Mouse (Mus musculus) thymus, postnatal 36 days (tissue): ENCODE results near the gene Ap3m1.

Source experiments
- DNase-seq, 2 experiments: peaks; one replicate each; pipeline ENCODE4 v3.0.0; 2022; ENCODE audit warnings: mixed read lengths in 2 of 2

The Ap3m1 gene

DNA sequence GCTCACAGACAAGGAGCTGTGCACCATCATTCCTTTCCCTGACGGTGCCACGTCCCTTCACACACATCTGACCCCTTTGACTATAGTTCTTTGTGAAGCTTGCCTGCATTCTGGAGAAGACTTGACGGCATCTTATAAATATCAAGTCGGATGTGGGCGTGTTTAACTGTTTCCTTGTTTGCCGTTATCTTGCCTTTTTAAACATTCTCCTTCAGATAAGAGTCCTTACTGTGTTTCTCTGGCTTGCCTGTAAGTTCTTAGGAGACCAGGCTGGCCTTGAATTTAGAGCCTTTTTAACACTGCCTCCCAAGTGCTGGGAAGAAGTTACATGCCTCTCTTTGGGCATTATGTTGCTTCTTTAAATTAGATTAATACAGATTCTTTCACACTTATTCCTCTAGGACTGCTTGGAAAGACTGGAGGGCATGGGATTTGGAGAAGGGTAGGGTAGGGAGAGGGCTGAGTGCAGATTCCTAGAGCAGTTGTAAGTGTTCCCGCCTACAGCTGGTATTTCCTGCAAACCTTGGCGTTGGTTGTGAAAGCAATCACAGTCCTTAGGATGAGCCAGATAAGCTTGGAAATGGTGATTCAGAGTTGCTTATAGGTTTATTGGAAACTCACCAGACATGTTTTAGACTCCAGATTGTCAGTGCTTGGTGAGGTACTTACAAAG, 13.3 kb upstream of the Ap3m1 start:
- DNase-seq, result no peak

DNA sequence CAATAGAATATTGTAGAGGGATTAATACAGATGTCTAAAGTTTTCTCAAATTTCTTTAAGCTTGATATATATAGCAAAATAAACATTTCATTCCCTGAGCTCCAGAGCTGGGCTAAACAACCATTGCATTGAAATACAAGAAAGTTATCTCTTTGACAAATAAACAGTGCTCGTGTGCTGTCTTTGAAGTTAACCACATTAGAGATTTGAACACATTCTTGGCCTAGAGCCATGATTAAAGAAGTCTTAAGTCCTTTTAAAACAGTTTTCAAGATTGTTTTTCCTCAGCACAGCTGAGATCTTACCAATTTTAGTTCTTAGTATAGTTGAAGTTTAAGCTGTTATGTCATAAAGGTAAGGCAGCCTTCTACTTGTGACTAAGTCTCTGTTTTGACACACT, 12.0 kb upstream of the Ap3m1 start:
- no peak for DNase-seq

DNA sequence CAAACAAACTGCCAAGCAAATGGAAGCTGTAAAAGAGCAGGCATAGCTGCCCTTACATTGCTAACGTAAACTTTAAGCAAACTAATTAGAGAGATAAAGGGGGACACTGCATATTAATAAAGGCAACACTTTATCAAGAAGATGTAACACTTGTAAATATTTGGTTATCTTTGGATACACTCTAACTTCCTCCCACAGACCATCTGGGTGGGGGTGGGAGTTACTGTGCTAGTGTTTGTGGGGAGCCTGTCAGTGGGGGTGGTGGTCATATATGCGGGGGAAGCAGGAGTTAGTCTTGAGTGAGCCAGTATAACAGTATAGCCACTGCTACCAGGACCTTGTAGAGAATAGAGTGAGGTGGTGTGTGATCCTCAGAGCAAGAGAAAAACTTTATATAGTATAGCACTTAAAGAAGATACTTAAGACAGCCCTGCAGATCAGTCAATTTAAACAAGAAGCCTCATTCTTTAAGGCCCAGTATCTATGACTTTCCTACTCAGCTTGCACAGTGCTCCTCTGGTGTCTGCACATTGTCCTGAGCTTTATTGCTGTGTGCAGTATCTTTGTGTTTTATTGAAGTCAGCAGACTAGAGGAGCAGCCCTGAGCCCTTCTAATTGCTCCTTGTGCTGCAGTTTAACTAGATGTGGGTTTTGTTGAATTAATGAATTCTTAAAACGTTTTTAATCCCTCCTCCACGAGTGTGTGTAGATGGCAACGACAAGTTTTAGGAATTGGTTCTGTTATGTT, 10.6 kb upstream of the Ap3m1 start:
- DNase-seq, result no peak

DNA sequence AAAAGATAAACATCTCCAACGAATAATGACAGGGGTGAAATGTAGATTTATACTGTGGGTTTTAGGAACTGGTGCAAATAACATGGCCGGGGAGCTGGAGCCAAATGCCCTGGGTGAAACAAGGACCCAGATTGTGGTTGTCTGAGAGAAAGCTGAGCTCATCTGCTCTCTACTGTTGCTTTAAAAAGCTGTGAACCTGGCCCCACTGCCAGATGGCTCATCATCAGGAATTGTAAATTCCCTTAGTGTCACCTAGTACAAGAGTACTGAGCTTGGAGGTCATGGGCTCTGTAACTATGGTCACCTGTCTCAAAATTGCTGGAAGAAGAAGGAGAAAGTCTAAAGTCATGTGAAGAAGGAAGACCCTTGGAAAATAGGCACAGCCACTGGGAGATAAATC, 6.7 kb upstream of the Ap3m1 start:
- no peak for DNase-seq

DNA sequence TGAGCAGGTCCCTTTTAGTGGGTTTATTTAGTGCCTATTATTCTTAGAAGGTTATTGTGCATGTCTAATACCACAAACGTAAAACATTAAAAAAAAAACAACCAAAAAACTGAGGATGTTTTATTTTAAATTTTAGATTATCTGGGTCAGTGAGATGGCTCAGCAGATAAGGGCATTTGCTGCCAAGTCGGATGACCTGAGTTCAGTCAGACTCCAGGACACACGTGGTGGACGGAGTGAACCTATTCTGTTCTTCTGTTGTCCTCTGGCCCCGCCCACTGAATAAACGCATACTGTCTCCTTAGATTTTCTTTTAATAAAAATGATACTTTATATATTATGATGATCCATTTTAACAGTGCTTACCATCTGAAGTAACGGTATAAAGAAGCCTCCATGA, 1.3 kb upstream of the Ap3m1 start:
- DNase-seq, result no peak

DNA sequence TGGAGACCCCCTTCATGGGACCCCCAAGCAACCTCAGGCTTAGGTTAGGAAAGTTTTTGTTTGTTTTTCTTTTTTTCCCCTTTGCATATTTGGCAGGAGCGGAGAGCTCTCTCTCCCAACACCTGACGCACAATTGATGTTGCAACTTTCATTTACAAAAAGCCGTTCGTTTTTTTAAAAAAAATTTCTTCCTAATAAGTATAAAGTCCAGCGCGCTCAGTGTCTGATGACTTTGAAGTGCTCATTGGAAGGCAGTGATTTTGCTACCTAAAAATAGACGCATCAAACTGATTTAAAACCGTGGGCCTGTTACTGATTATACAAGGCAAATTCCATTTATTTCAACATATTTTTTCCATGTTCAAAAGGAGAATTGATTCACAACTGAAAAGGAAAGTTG, 843 bp upstream of the Ap3m1 start:
- DNase-seq, result no peak

DNA sequence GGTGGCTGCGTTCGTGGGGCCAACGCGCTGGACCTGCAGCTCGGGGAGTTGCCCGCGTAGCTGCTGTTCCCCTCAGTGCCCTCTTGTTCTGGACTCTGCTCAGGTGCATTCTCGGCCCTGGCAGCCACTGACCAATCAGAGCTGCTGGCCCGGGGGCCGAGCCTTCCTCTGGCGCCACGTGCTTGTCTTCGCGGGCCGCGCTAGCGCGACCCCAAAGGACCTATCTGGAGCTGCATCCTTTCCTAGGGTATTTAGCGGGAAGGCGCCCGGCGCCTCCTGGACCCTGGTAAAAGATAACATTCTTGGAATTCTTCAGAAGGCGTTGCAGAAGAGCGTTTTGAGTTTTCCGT, 448 bp upstream of the Ap3m1 start:
- no peak for DNase-seq

DNA sequence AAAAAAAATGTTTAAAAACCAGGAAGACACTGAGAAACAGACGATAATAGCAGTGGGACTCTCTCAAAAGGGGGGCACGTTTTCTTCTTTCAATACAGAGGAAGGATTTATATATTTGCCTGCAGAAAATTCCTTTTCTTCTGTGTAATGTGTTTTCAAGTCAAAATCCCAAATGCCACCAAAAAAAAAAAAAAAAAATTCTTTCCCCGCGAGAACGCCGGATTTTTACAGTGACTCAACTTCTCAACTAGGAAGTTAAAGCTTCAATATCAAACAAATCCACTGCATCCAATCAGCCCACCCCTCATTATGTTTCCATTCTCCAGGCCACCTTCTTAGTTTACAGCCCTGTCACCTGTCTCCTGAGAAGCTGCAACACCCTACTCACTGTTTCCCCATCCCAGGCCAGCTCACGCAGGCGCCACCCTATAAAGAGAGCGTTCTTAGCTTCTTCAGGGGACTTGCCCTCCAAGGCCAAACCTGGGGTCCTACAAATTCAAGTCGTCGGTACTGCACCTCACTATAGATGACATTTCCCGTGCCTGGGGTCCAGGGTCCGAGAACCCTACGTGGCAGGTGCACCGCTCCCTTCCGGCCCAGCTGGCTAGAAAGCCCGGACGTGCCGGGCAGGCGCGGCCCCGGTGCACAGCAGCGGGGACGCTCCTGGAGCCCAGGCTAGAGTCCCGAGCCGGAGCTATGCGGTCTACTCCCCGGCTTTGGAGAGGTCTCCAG, 762 bp downstream of the Ap3m1 start:
- no peak for DNase-seq

DNA sequence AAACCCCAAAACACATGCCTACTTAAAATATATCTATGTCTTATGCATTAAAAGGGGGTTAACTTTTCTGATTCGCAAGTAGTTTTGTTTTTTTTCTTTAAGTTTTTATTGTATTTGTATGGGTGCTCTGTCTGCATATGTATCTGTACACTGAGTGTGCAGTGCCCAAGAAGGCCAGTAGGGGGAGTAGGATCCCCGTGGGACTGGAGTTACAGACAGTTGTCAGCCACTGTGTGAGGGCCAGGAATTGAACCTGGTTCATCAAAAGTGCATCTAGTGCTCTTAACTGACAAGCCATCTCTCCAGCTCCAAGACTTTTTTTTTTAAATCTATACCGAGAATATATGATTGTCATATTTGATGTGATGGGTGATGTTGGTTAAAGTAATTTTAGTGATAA, 1.6 kb downstream of the Ap3m1 start:
- DNase-seq, result peak; percentile 23 to 32

DNA sequence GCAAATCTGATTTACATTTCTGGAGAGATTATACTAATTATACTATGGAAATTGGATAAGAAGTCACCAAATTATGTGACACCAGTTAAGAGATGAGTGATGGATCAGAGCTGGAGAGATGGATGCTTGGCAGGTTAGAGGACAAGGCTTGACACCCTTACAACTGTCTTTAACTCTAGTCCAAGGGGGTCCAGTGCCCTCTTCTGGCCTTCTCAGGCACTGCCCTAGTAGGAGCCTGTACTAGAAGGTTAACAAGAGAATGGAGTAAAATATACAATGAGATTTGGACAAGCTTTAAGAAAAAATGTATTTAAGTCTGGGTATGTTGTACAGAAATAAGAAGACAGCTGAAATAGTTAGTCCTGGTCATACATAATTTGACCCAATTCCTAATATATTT, 3.4 kb downstream of the Ap3m1 start:
- DNase-seq, result peak; percentile 53 to 60

DNA sequence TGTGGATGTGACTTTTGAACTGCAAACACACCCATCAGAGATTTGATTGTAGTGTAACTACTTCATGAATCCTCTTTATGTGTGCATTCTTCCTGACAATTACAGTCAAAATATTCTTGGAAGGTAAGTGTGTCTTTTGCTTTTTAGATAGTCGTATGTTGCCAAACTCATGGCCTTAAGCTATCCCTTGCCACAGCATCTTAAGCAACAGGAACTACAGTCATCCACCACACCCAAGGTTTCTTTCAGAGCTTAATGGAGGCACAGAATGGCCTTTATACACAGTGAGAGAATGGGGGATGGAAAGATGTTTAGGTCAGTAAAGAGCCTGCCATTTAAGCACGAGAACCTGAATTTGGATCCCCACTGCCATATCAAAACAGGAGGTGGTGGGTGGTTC, 4.5 kb downstream of the Ap3m1 start:
- DNase-seq, result no peak

DNA sequence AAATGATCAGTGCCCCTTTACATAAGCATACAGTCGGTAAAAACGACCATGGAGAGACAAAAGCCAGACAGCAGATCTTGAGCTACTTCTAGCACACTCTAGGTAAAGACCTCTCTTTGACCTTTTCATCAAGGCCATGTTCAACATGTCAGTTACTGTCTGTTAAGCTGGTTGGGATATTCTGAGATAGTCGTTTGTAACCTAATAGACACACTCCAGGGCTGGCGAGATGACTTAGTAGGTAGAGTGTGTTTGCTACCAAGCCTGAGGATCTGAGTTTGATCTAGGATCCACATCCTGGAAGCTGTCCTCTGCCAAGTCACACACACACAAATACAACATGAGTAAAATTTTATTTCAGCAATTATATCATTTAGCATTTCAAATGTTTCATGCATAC, 12.7 kb downstream of the Ap3m1 start:
- no peak for DNase-seq

DNA sequence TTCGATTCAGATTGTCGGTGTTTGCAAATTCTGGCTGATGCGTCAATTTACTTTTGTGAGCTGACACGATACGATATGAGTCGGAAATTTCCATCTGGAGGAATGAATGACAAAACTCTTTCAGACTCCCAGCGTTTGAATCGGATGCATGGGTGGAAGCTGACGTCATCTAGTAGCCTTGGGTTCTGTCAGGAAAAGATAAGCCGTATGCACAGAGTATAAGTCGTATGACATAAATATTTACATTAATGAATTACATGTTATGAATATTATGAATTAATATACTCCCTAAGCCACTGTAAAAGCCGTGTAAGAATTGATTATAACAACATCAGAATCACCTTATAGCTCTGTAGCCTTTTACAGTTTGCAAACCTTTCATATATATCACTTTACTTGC, 13.2 kb downstream of the Ap3m1 start:
- DNase-seq, result no peak

DNA sequence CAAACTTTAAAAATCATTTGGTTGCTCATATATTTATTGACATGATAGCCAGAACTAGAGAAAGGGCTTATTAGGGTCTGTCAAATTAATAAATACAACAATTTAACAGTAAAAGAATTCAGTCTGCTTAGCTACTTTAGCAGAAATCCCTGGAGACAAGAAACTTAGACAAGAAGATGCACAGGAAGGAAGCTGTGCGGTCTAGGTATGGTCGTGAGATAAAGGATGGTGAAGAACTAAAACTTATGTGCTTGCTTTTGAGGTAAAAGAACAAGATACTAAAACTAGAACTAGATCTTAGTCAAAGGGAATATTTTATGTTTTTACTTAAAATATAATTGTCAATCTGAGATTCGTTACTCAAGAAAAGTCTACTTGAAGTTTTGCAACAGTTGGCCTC, 17.5 kb downstream of the Ap3m1 start:
- no peak for DNase-seq

DNA sequence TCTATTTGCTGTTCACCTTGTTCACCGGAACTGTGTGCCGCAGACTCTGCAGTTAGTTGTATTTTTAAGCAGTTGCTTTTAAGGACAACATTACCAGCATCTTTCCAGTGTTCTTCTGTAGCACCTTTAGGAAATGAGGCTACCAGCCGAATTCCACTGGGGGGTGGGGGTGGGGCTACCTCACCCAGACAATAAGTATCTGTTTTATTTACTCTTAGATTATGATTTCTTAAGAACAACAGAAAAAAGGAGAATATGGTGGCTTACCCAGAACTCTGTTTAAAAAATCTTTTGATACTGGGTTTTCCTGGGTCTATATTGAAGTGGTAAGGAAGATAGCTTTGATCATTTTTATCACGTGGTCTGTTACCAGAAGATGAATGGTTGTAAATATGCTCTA, 18.0 kb downstream of the Ap3m1 start:
- no peak for DNase-seq

DNA sequence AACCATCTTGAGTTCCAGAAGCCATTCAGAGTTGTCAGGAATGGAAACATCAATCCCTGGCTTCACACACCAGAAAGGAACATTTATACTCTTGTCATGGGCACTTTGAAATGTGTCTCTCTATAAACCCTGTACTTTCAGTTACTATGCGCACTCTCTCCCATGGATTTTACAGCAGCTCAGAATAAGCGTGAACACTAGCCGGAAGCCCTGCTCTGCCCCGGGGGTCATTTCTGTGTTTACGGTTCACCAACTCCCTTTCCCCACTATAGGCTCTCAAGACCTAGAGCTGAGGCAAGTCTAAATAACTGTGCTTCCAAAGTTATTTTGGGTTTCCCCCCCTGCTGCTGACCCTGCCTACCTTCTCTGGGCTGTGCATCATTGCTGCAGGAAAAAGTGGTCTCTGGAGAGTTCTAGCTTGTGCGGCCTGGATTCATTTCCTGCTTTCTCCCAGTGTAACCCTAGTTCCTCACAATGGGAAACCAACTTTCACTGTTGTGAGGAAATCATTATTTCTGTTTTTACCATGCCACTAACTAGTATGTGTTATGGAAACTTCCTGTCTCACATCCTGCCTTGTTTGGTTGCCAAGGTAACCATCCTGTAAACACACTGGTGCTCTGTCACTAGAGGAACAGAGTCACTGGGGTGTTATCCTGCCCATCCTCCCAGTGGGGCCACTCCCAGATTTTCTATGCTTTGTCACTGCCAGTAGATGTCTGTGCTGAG, 20.4 kb downstream of the Ap3m1 start:
- peak in 1 of 2 experiments; percentile 13 for DNase-seq

DNA sequence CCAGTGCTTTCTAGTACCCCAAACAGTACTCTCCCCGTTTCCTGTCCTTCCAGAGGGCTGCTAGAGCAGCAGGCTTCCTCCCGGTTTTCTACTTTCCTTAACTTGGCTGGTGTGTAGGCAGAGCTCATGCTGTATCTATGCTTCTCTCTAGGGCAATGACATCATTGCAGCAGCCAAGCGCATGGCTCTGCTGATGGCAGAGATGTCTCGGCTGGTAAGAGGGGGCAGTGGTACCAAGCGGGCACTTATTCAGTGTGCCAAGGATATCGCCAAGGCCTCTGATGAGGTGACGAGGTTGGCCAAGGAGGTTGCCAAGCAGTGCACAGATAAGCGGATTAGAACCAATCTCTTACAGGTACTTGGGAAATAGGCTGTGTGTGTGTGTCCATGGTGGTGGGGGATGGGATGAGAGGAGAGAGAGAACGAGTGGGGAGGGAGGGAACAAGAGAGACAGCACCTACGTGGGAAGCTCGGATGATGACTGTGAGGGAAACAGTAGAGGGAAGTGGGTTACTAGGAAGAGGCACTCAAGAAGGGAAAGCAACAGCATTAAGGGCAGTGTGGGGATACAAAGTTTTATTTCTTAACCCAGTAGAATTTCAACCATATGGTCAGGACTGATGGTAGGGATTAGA, 23.2 kb downstream of the Ap3m1 start:
- no peak for DNase-seq

DNA sequence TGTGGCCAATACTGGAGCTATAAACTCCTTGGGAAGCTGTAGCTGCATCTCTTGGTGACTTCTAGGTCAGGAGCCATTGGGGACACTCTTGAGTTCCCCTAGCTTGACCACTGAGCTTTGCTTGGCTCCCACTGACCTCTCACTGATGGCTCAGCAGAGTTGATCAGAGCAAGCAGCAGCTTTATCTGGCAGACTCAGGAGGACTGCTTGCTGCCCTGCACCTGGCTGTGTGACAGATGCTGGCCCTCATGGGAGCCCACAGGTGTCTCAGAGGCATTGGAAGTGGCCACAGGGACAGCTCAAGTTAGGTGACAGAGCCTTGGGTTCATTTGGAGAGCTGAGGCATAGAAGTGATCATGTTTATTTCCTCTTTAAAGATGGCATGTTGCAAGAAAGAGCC, 24.8 kb downstream of the Ap3m1 start:
- DNase-seq, result no peak

DNA sequence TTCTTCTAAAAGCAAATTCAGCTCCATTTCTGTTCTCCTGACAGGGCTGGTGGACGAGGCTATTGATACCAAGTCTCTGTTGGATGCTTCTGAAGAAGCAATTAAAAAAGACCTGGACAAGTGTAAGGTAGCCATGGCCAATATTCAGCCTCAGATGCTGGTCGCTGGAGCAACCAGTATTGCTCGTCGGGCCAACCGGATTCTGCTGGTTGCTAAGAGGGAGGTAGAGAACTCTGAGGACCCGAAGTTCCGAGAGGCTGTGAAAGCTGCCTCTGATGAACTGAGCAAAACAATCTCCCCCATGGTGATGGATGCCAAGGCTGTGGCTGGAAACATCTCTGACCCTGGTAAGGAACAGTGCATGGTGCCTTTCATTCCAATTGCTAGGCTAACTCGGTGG, 31.9 kb downstream of the Ap3m1 start:
- no peak for DNase-seq

DNA sequence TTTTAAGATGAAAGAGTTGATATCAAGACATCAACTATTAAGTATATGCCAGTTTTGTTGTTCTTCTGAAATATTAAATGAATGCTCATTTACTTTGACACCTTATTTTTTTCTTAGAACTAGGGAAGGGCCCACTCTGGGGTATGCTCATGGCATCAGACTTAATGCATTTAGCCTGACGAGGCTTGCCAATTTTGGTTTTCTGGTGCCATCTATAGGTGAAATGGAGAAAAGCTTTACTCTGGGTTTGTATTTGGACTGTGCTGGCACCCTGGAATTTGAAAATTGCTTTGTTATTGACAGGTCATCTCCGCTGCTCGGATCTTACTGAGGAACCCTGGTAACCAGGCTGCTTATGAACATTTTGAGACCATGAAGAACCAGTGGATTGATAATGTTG, 33.3 kb downstream of the Ap3m1 start:
- DNase-seq, result no peak

DNA sequence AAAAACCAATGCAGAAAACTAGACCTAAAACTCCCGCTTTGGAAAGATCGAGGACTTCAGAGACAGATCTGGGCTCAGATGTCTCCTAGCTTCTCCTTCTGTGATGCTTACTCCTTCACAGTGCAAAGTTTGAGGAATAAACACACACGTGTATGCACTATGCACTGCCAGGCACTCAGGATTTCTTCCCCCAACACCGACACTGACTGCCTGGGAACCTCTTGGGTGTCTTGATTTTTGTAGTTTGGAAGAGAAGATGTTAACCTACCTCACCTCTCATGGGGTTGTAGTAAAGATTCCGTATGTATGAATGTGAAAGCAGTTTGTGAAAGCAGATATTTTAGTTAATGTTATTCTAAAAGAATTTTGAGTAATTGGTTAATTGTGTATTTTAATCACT, 34.4 kb downstream of the Ap3m1 start:
- no peak for DNase-seq

DNA sequence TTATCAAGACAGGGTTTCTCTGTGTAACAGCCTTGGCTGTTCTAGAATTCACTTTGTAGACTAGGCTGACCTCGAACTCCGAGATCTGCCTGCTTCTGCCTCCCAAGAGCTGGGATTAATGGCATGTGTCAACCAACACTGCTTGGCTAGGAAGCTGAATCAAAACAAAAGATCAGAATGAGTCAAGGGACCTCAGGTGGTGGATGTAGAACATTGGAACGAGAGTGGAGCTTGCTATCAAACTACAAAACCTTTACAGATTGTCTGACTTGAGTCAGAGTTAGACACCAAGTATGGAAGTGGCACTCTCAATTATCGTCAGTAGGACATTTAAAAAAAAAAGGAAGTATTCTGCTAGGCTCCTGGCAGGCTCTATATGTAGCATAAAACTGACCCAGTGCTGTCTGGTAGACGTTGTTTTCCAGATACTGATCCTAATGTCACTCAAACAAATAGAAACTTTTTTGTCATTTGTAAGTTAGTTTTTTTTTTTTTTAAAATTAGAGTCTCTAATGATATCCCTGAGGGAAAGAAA, 38.4 kb downstream of the Ap3m1 start:
- DNase-seq, result no peak

DNA sequence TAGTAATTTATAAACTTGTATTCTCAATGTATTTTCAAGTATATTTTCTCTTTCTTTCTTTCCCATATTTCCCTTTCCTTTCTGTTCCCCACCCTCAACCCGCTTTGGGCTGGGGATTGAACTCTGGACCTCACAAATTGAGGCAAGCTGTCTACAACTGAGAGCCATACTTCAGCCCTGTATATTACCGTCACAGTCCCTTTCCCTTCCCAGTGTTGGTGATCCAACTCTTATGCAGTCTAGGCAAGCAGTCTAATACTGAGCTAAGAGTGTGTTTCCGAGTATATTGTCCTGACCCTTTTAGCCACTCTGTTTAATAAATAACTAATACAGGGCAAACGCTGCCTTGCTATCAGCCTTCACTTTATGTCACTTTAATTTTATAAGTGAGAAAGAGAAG, 52.7 kb downstream of the Ap3m1 start:
- DNase-seq, result no peak
